Mouse (Mus musculus) cerebellum, postnatal 36 days (tissue): ENCODE measurements around the gene Slc8b1.
"Not testable (repeated sequence)": the region's sequence is repeated elsewhere in the genome, so short reads cannot be mapped to it uniquely, and the experiment has no call there.

Experiments used
- DNase-seq, 2 experiments: peaks; one replicate each; pipeline ENCODE4 v3.0.0; 2021 to 2022; ENCODE audit warnings: mixed read lengths in 2 of 2

The Slc8b1 gene

DNA sequence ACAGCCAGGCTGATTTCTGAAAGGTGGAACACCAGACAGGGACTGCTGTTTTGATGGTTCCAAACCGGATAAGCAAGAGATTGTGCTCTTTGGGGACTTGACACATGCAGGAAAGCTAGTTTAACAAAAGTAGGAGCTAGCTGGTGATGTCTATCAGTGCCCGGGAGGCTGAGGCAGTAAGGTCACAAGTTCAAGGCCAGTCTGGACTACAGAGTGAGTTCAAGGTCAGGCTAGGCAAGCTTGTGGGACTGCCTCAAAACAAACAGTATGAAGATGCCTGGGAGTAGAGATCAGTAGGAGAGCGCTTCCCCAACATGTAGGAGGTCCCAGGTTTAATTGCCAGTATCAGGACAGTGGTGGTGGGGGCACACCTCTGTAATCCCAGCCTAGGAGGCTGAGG lies 13.9 kb upstream of the Slc8b1 start:
- DNase-seq: no peak

- no peak for DNase-seq
These were observed 11.8 kb upstream of the Slc8b1 start for GRCm38 (mm10) chr5:120499202-120499601.

GRCm38 (mm10) chr5:120500609-120501008 lies 10.4 kb upstream of the Slc8b1 start:
- DNase-seq: not testable (repeated sequence)

DNA sequence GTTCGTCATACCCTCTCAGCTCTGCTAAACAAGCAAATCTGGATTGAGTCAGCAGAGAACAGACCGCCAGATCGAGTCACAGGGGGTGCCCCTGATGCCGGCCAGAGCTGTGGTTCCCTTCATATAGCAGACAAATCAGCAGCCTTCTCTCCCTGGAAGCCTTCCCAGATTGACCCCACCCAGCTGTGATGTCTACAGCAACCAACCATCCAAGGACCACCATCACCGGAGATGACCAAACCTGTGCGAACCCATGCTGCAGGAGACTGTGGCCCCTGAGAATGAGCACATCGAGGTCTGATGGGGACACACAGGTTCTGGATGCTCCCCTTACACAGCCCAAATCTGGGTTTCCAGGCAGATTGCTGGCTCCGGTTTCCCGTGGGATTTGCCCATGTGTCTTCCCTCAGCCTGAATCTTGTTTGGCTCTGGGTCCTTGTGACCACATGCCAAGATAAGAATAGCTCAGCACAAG lies 8.8 kb upstream of the Slc8b1 start:
- peak in 1 of 2 experiments; percentile 21 for DNase-seq

GRCm38 (mm10) chr5:120502675-120503143 lies 8.3 kb upstream of the Slc8b1 start:
- no peak for DNase-seq

DNA sequence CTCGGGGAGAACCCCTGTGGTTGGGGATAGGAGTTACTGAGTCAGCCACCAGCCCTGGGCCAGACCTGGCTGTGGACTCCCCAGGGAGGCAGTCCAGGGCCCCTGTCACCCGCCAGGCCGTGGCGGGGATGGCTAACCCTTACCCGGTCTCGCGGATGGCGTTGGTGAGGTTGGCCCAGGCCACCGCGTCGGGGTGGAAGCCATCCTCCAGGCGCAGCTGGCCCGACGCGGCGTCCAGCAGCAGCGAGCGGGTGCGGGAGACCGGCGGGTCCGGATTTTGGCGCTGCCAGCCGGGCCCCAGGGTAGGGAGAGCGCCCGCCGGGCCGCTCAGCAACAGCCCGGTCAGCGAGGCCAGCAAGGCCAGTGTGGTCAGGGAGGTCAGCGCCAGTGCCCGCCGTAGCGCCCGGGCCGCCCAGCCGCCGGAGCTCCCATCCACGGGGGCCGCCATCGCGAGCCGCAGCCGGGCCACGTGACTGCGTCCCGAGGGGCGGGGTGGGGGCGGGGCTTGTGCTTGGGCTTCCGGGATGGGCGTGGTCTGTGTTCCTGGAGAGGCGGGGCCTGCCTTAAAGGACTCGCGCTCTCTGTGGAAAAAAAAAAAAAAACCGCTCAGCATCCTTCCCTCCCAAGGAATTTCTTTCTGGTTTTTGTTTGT lies 7.7 kb upstream of the Slc8b1 start, which contains the start of gene Plbd2:
Gene Plbd2 (minus strand): TSS at position 482 of the 652 bp plus-strand sequence.
- peak; percentile 78 to 87 for DNase-seq

GRCm38 (mm10) chr5:120505368-120505767 lies 5.6 kb upstream of the Slc8b1 start:
- peak; percentile 82 for DNase-seq

GRCm38 (mm10) chr5:120505781-120506180 lies 5.2 kb upstream of the Slc8b1 start:
- DNase-seq: no peak

DNA sequence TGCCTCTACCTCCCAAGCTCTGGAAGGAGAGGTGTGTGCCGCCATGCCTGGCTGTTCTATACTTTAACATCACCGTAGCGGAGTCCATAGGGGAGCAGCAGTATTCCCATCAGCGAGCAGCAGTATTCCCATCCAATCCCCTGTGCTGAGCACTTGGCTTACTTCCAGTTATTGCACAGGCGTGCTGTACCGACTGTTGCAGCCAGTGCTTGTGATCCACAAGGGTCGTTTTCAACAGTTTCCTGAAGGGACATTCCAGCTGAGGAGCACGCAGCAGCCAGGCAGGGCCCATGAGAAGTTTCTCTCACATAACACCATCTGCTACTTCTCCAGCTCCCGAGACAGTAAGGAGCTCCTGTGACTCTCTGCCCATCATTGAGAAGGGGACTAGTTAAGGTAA lies 4.5 kb upstream of the Slc8b1 start:
- no peak for DNase-seq

DNA sequence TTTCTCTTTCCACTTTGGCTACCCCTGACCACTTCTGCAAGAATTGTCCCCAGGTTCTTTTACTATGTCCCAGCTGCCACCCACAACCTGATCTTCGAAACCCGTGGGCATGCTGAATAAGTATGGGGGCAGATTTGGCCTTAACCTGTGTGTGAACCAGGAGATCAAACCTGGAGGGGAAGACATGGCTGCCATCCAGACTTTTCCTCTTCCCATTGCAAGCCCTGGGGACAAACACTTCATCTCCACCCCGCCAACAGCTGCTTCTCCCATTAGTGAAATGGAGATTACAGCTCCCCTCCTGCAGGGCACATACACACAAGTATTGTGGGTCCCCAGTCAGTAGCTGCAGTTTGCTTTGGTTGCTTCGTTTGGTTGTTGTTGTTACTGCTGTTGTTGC lies 3.7 kb upstream of the Slc8b1 start:
- DNase-seq: no peak

DNA sequence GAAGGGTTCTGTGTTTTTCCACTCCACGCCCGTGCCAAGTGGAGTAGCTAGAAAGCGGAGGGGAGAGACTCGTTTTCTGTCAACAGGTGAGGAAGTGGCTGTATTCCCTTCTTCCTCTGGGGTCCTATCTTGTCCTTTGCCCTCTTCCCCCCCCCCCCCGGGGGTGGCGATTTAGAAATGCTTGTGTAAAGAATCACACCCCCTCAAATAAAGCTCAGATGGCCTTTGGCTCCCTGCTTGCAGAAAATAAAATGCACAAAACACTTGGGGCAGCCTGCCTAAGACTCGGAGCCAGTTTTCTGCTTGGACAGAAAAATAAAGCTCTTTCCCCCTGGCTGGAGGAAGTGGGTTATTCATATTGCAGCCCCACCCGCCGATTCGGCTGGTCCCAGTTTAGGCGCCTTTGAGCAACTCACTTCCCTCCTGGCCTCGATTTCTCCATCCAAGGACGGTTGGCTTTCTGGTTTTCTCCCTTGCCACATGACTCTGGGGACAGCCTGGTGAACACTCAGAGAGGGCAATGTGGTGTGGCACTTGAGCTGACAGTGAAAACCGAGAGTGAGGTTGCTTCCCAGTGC lies 764 bp downstream of the Slc8b1 start:
- no peak for DNase-seq

DNA sequence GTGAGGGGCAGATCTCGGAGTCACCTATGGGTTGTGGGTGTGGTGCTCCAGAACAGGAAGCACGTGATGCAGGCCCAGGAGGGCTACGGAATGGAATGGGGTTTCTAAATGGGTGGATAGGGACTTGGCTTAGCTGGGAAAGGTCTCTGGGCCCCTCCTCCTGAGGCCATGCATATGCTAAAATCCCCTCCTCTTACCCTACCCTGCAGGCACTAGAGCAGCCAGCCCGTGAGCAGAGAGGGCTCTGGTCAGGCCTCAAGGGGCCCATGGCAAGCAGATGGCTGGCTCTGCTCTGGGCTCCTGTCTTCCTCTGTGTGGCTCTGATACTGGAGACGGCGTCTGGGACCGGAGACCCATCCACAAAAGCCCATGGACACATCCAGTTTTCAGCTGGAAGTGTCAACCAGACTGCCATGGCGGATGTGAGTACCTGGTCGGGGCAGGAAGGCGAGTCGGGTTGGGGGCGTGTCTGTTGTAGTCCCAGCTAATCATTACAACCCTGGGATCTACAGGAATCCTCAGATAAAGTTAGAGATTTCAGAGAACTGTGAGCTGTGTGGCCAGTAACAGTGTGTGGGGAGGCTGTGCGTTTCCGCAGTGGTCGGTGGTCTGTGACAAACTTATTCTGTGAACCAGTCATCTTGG lies 2.1 kb downstream of the Slc8b1 start:
- DNase-seq: no peak

DNA sequence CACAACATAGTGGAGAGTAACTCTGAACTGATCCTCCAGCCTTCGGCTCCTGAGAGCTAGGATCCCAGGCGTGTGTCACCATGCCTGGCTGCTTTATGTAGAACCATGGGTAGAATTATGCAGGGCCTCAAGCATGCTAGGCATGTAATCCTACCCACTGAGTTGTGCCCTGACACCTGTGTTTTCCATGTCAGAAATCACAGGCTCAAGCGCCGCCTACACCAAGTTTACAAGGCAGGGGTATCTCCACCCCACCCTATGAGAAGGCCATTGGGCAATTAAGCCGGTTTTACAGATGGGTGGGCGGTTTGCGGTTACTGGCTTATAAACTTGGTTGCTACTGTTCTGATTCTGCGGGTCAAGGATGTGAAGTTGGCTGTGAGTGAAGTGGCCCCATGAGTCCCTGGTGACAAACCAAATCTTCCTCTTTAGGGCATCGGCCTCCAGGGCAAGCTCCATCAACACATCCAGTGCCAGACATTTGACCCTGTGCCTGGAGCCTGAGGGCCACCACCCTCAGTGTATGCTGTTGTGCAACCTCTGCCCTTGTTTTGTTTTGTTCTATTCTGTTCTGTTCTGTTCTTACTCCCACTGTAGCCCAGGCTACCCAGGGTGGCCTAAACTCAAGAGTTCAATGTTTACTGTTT lies 3.2 kb downstream of the Slc8b1 start:
- DNase-seq: no peak

DNA sequence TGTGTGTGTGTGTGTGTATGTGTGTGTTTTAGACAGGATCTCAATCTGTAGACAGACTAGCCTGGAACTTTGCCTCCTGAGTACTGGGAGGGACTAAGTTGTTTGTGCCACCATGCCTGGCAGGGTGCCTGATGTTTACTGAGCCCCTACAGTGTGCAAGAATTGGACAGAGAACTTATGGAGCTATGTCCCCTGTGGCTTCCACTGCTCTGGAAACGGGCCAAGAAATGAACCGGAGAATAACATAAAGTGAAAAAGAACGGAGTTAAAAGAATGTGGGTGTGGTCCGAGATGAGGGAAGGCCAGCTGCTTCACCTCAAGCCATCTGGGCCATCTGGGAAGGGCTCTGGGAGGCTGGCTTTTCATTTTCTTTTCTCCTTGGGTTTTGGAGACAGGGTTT lies 3.8 kb downstream of the Slc8b1 start:
- DNase-seq: no peak

- DNase-seq: no peak
These were observed 4.5 kb downstream of the Slc8b1 start for GRCm38 (mm10) chr5:120515451-120515850.

DNA sequence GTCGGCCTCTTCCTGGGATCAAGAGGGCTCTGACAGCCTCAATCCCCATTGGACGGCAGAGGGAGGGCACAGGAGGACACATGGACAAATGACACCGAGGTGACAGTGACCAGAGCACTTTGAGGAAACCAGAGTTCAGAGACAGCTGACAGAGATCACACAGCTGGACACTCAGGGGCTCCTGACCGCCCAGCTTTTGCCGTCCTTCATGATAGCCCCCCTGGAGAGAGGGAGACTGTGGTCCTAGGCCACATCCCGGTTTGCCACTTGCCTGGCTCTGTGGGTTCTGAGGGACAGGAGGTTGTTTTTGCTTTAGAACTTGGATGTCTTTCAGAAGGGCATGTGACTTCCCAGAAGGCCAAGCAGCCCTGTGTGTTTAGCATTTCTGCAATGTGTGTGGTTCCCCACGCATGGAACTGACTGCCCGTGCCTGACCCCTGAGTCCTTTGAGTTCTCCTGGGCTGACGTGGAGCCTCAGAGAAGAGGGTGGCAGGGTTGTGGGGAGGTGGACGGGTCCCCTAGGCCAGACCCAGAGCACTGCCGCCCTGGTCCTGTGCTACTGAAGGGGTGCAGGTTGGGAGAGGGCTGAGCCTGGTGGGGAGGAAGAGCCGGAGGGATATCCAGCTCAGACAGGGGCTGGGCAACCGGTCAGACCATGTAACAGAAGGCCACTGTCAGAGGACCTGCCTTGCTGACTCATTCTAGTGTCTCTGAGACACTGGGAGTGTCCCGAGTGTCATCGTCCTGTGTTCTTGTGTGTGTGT lies 5.4 kb downstream of the Slc8b1 start:
- DNase-seq: no peak

- DNase-seq: no peak
These were observed 6.6 kb downstream of the Slc8b1 start for GRCm38 (mm10) chr5:120517552-120517951.

DNA sequence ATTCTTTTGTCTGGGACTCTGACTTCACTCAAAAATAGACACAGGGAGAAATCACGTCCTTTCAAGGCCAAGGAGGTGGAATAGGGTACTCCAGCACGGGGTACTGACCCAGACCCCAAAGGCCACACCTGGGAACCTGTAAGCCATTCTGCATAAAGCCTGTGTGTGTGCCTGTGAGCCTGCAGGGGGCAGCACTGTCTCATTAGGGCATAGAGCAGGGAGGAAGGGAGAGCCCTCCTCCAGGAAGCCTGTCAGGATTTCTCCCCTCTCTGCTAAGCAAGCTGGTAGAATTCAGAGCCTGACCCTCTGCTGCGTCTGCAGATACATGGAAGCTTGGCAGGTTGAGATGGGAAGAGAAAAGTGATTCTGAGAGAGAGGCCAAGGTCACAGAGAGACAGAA lies 11.7 kb downstream of the Slc8b1 start:
- DNase-seq: peak; percentile 27 to 48

DNA sequence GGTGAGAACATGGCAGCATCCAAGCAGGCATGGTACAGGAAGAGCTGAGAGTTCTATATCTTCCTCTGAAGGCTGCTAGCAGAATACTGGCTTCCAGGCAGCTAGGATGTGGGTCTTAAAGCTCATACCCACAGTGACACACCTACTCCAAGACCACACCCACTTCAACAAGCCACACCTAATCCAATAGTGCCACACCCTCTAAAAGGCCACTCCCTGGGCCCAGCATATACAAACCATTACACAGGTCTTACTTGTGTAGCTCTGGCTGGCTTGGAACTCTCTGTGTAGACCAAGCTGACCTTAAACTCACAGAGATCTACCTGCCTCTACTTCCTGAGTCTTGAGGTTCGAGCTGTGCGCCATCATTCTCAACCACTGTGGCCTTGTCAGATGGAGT lies 13.8 kb downstream of the Slc8b1 start:
- DNase-seq: no peak

DNA sequence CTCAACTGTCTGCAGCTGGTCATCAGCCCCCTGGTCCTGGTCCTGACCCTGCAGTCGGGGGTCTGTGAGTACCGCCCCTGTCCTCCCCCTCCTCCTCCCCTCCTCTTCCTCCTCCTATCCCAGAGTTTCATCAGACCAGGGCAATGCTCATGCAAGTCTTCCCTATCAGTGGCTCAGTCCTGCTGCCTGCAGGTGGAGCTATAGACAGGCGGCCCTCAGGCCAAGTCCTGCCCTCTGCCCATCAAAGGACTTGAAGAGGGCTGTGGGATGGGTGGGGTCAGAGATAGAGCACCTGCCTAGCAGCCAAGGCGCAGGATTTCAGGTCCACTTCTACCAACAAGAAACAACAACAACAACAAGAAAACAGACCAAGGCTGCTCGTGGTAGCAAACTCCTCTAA lies 14.8 kb downstream of the Slc8b1 start:
- no peak for DNase-seq

DNA sequence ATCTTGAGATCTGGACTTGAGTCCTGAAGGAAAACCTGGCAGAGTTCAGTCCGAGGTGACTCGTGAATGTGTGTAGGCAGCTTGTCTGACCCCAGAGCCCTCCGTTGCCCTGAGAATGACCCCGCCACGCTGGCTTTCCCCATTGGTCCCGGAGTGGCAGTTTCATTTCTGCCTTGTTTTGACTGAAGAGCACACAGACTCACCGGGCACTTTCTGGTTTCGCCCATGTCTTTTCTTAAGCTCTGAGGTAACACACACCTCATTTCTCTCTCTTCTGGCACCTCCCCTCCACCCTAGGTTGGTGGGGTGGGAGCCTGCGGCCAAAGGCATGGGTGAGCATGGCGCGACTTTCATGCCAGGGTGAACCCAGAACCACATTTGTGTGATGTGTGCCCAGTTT lies 15.3 kb downstream of the Slc8b1 start:
- DNase-seq: no peak

GRCm38 (mm10) chr5:120527296-120527964 lies 16.5 kb downstream of the Slc8b1 start:
- DNase-seq: no peak
